Mouse (Mus musculus) thymus, adult 2 months (tissue): ENCODE measurements around the gene Galnt11.

ENCODE experiments used
- CTCF ChIP-seq: fragments of 200-500 bp; IDR thresholded peaks from 2 replicates; pipeline ENCODE4 v1.5.1; 2012; ENCODE audit warnings: mild to moderate bottlenecking, control low read depth, low read length, moderate library complexity, borderline replicate concordance; ENCODE audit not compliant: control insufficient read depth, poor library complexity, insufficient read depth; ENCODE audit errors: extremely low read depth
- POLR2A ChIP-seq: fragments of 200-500 bp; IDR thresholded peaks from 2 replicates; pipeline ENCODE4 v1.6.1; 2012; ENCODE audit warnings: mild to moderate bottlenecking, low read length, control low read depth, moderate library complexity; ENCODE audit not compliant: control insufficient read depth, poor library complexity, insufficient read depth; ENCODE audit errors: extremely low read depth

GRCm38 (mm10) chr5:25190521-25190920, 31.2 kb upstream of the Galnt11 start:
- TF ChIP-seq POLR2A (no peak), CTCF (no peak)
